Mouse (Mus musculus) midbrain, postnatal 0 days (tissue): ENCODE measurements at regions not wholly inside any gene's neighbourhood (a gene's known extent, or its start where the extent isn't known, plus 50 kb on each side); places are given as distances from the start of the nearest gene placed in this dataset.

Experiments
- ATAC-seq: fragments of 200-750 bp; cut with Nextera tagmentation; 2 replicates; pipeline ENCODE4 v1.8.0; 2017; ENCODE audit warnings: moderate number of reproducible peaks, mild to moderate bottlenecking, moderate TSS enrichment, moderate library complexity; ENCODE audit not compliant: low FRiP score
- DNase-seq: peaks from one replicate; pipeline ENCODE4 v3.0.0-alpha.2; 2015; ENCODE audit warnings: low spot score
- H3K27ac ChIP-seq: fragments of 300-500 bp; sonication (generic); 2 replicates; pipeline ENCODE4 v1.5.1; 2014; ENCODE audit warnings: low read depth, mild to moderate bottlenecking, low read length, mixed read lengths
- H3K27me3 ChIP-seq: fragments of 300-500 bp; sonication (generic); 2 replicates; pipeline ENCODE4 v1.6.1; 2014; ENCODE audit warnings: low read length, control low read depth, mixed read lengths; ENCODE audit not compliant: insufficient read depth
- H3K36me3 ChIP-seq: fragments of 300-500 bp; sonication (generic); 2 replicates; pipeline ENCODE4 v1.6.1; 2014; ENCODE audit warnings: low read length, control low read depth, mixed read lengths; ENCODE audit not compliant: insufficient read depth
- H3K4me1 ChIP-seq: fragments of 300-500 bp; sonication (generic); 2 replicates; pipeline ENCODE4 v1.6.1; 2014; ENCODE audit warnings: mild to moderate bottlenecking, control low read depth, antibody characterized with exemption, low read length, mixed read lengths; ENCODE audit not compliant: insufficient read depth
- H3K4me2 ChIP-seq: fragments of 300-500 bp; sonication (generic); 2 replicates; pipeline ENCODE4 v1.6.1; 2014; ENCODE audit warnings: low read depth, mild to moderate bottlenecking, low read length, mixed read lengths; ENCODE audit not compliant: poor library complexity, severe bottlenecking
- H3K4me3 ChIP-seq: fragments of 300-500 bp; sonication (generic); 2 replicates; pipeline ENCODE4 v1.5.1; 2014; ENCODE audit warnings: low read depth, mild to moderate bottlenecking, low read length, moderate library complexity
- H3K9ac ChIP-seq: fragments of 300-500 bp; sonication (generic); replicated peaks from 2 replicates; pipeline ENCODE4 v1.6.1; 2014; ENCODE audit warnings: mild to moderate bottlenecking, low read length, moderate library complexity, mixed read lengths; ENCODE audit not compliant: poor library complexity, severe bottlenecking
- H3K9me3 ChIP-seq: fragments of 300-500 bp; sonication (generic); 2 replicates; pipeline ENCODE4 v1.6.1; 2016; ENCODE audit warnings: low read length, control low read depth
- CTCF ChIP-seq: IDR thresholded peaks from 2 replicates; pipeline ENCODE4 v1.5.1; 2016; ENCODE audit warnings: antibody characterized with exemption, mild to moderate bottlenecking
- WGBS: fragments of 180-500 bp; shearing (Covaris S2); extraction: QIAGEN DNeasy Blood & Tissue Kit; methylation state at CpG from one replicate; pipeline ENCODE4 v1.1.7; 2014; 5-methylcytosine and 5-hydroxymethylcytosine counted together

GRCm38 (mm10) chr8:23352259-23353106 is 941.3 kb downstream of the Mrps31 start:
- Histone ChIP-seq H3K4me2 (no peak overlapping the region), H3K27me3 (no peaks in the 10 kb centered on the region), H3K4me3 (no peak overlapping the region), H3K9me3 (no peaks in the 10 kb centered on the region), H3K27ac (no peak overlapping the region), H3K4me1 (no peaks in the 10 kb centered on the region), H3K9ac (no peak overlapping the region), H3K36me3 (no peaks in the 10 kb centered on the region)
- DNase-seq: peak; percentile 5
- ATAC-seq: no peak
- 60% methylated on average over 6 of the region's 6 CpGs for WGBS
- TF ChIP-seq CTCF: no peak

GRCm38 (mm10) chr8:23360061-23360622 is 949.0 kb downstream of the Mrps31 start:
- Histone ChIP-seq H3K27me3 (no peaks in the 10 kb centered on the region), H3K36me3 (no peaks in the 10 kb centered on the region), H3K4me2 (no peak overlapping the region), H3K9me3 (peaks cover 6% of the 10 kb centered on the region; the same call in 1 of the 2 replicates), H3K9ac (no peak overlapping the region), H3K4me3 (no peak overlapping the region), H3K27ac (no peak overlapping the region), H3K4me1 (no peaks in the 10 kb centered on the region)
- DNase-seq (no peak), ATAC-seq (no peak)
- no peak for TF ChIP-seq CTCF
- WGBS: 41% methylated on average over 12 of the region's 12 CpGs

- ATAC-seq: no peak
- no peaks in the 10 kb centered on the region for H3K27me3 ChIP-seq
- TF ChIP-seq CTCF: no peak
- H3K27ac ChIP-seq: no peak overlapping the region
- H3K4me3 ChIP-seq: no peak overlapping the region
- H3K4me2 ChIP-seq: no peak overlapping the region
- peak; percentile 9 for DNase-seq
- H3K4me1 ChIP-seq: no peaks in the 10 kb centered on the region
- 8% methylated on average over 9 of the region's 9 CpGs for WGBS
- no peak overlapping the region for H3K9ac ChIP-seq
- no peaks in the 10 kb centered on the region for H3K36me3 ChIP-seq
- peaks cover 6% of the 10 kb centered on the region; the same call in 1 of the 2 replicates for H3K9me3 ChIP-seq
Measured at GRCm38 (mm10) chr8:23360850-23361274, 949.7 kb downstream of the Mrps31 start.
